Mouse (Mus musculus): ENCODE data around the gene Cabin1. TPM values are rescaled to one million over a fixed set of nuclear protein-coding genes. Genes with fewer than 3 reads are reported as not detected.

Cabin1 gene
- polyA plus RNA-seq, 1 experiment, result 19.7 TPM

GRCm38 (mm10) chr10:75664673-75665270, 99.4 kb downstream of the Cabin1 start:
- no peak for TF ChIP-seq POLR2A (IDR thresholded peaks at IDR 0.05; ENCODE audit: control insufficient read depth, low read depth, low read length)
- TF ChIP-seq CTCF (IDR thresholded peaks at IDR 0.05; ENCODE audit: control insufficient read depth, insufficient read depth, insufficient replicate concordance, low read depth, low read length), result no peak
- H3K4me1 ChIP-seq (ENCODE audit: control insufficient read depth, insufficient read depth, low read length), result peaks cover 23% of the 10 kb centered on the region
- H3K36me3 ChIP-seq (ENCODE audit: control insufficient read depth, insufficient read depth, low read length), result no peaks in the 10 kb centered on the region
- H3K27ac ChIP-seq (ENCODE audit: control insufficient read depth, insufficient read depth, low read depth, low read length), result no peak overlapping the region
- no peaks in the 10 kb centered on the region for H3K27me3 ChIP-seq (ENCODE audit: control insufficient read depth, insufficient read depth, low read length)
- H3K4me3 ChIP-seq (ENCODE audit: control insufficient read depth, low read depth, low read length), result no peak overlapping the region

GRCm38 (mm10) chr10:75662575-75662974, 101.6 kb downstream of the Cabin1 start:
- Histone ChIP-seq H3K36me3 (ENCODE audit: control insufficient read depth, insufficient read depth, low read length) (no peaks in the 10 kb centered on the region), H3K27me3 (ENCODE audit: control insufficient read depth, insufficient read depth, low read length) (no peaks in the 10 kb centered on the region)
- TF ChIP-seq POLR2A (IDR thresholded peaks at IDR 0.05; ENCODE audit: control insufficient read depth, low read depth, low read length), result no peak
- no peak for TF ChIP-seq CTCF (IDR thresholded peaks at IDR 0.05; ENCODE audit: control insufficient read depth, insufficient read depth, insufficient replicate concordance, low read depth, low read length)

GRCm38 (mm10) chr10:75661876-75662275, 102.3 kb downstream of the Cabin1 start:
- Histone ChIP-seq H3K27ac (ENCODE audit: control insufficient read depth, insufficient read depth, low read depth, low read length) (no peak overlapping the region), H3K4me1 (ENCODE audit: control insufficient read depth, insufficient read depth, low read length) (peaks cover 4% of the 10 kb centered on the region), H3K27me3 (ENCODE audit: control insufficient read depth, insufficient read depth, low read length) (no peaks in the 10 kb centered on the region), H3K36me3 (ENCODE audit: control insufficient read depth, insufficient read depth, low read length) (no peaks in the 10 kb centered on the region), H3K4me3 (ENCODE audit: control insufficient read depth, low read depth, low read length) (no peak overlapping the region)
- TF ChIP-seq CTCF (IDR thresholded peaks at IDR 0.05; ENCODE audit: control insufficient read depth, insufficient read depth, insufficient replicate concordance, low read depth, low read length) (no peak), POLR2A (IDR thresholded peaks at IDR 0.05; ENCODE audit: control insufficient read depth, low read depth, low read length) (no peak)

More at GRCm38 (mm10) chr10:75662575-75662974, 101.6 kb downstream of the Cabin1 start:
- no peak overlapping the region for H3K27ac ChIP-seq (ENCODE audit: control insufficient read depth, insufficient read depth, low read depth, low read length)
- H3K4me3 ChIP-seq (ENCODE audit: control insufficient read depth, low read depth, low read length), result no peak overlapping the region
- peaks cover 11% of the 10 kb centered on the region for H3K4me1 ChIP-seq (ENCODE audit: control insufficient read depth, insufficient read depth, low read length)

- TF ChIP-seq POLR2A (IDR thresholded peaks at IDR 0.05; ENCODE audit: control insufficient read depth, low read depth, low read length) (no peak), CTCF (IDR thresholded peaks at IDR 0.05; ENCODE audit: control insufficient read depth, insufficient read depth, insufficient replicate concordance, low read depth, low read length) (no peak)
- H3K4me1 ChIP-seq (ENCODE audit: control insufficient read depth, insufficient read depth, low read length), result no peaks in the 10 kb centered on the region; the same call in none of the 2 replicates
- no peak overlapping the region for H3K27ac ChIP-seq (ENCODE audit: control insufficient read depth, insufficient read depth, low read depth, low read length)
- H3K4me3 ChIP-seq (ENCODE audit: control insufficient read depth, low read depth, low read length), result no peak overlapping the region
- H3K36me3 ChIP-seq (ENCODE audit: control insufficient read depth, insufficient read depth, low read length), result no peaks in the 10 kb centered on the region
- H3K27me3 ChIP-seq (ENCODE audit: control insufficient read depth, insufficient read depth, low read length), result no peaks in the 10 kb centered on the region
Measured at GRCm38 (mm10) chr10:75661381-75661780, 102.8 kb downstream of the Cabin1 start.

GRCm38 (mm10) chr10:75657772-75658171, 106.4 kb downstream of the Cabin1 start:
- no peak overlapping the region for H3K4me3 ChIP-seq (ENCODE audit: control insufficient read depth, low read depth, low read length)
- H3K27me3 ChIP-seq (ENCODE audit: control insufficient read depth, insufficient read depth, low read length), result no peaks in the 10 kb centered on the region
- TF ChIP-seq CTCF (IDR thresholded peaks at IDR 0.05; ENCODE audit: control insufficient read depth, insufficient read depth, insufficient replicate concordance, low read depth, low read length), result no peak
- no peak for TF ChIP-seq POLR2A (IDR thresholded peaks at IDR 0.05; ENCODE audit: control insufficient read depth, low read depth, low read length)
- H3K4me1 ChIP-seq (ENCODE audit: control insufficient read depth, insufficient read depth, low read length), result no peaks in the 10 kb centered on the region
- H3K27ac ChIP-seq (ENCODE audit: control insufficient read depth, insufficient read depth, low read depth, low read length), result no peak overlapping the region
- H3K36me3 ChIP-seq (ENCODE audit: control insufficient read depth, insufficient read depth, low read length), result no peaks in the 10 kb centered on the region; the same call in 1 of the 2 replicates

GRCm38 (mm10) chr10:75657165-75657564, 107.0 kb downstream of the Cabin1 start:
- Histone ChIP-seq H3K4me3 (ENCODE audit: control insufficient read depth, low read depth, low read length) (no peak overlapping the region), H3K27ac (ENCODE audit: control insufficient read depth, insufficient read depth, low read depth, low read length) (no peak overlapping the region), H3K36me3 (ENCODE audit: control insufficient read depth, insufficient read depth, low read length) (no peaks in the 10 kb centered on the region; the same call in 1 of the 2 replicates), H3K4me1 (ENCODE audit: control insufficient read depth, insufficient read depth, low read length) (no peaks in the 10 kb centered on the region), H3K27me3 (ENCODE audit: control insufficient read depth, insufficient read depth, low read length) (no peaks in the 10 kb centered on the region)
- no peak for TF ChIP-seq CTCF (IDR thresholded peaks at IDR 0.05; ENCODE audit: control insufficient read depth, insufficient read depth, insufficient replicate concordance, low read depth, low read length)
- no peak for TF ChIP-seq POLR2A (IDR thresholded peaks at IDR 0.05; ENCODE audit: control insufficient read depth, low read depth, low read length)

- Histone ChIP-seq H3K27me3 (ENCODE audit: control insufficient read depth, insufficient read depth, low read length) (no peaks in the 10 kb centered on the region), H3K4me3 (ENCODE audit: control insufficient read depth, low read depth, low read length) (peak overlapping the region; percentile 23), H3K27ac (ENCODE audit: control insufficient read depth, insufficient read depth, low read depth, low read length) (no peak overlapping the region), H3K36me3 (ENCODE audit: control insufficient read depth, insufficient read depth, low read length) (no peaks in the 10 kb centered on the region; the same call in none of the 2 replicates), H3K4me1 (ENCODE audit: control insufficient read depth, insufficient read depth, low read length) (no peaks in the 10 kb centered on the region)
- TF ChIP-seq CTCF (IDR thresholded peaks at IDR 0.05; ENCODE audit: control insufficient read depth, insufficient read depth, insufficient replicate concordance, low read depth, low read length), result no peak
- TF ChIP-seq POLR2A (IDR thresholded peaks at IDR 0.05; ENCODE audit: control insufficient read depth, low read depth, low read length), result no peak
Measured at GRCm38 (mm10) chr10:75654053-75654452, 110.1 kb downstream of the Cabin1 start.
